Mouse (Mus musculus) liver, embryonic 15.5 days (tissue): Measurements from ENCODE around the gene Nyap1. TPM values are rescaled to one million over a fixed set of nuclear protein-coding genes. Genes with fewer than 3 reads are reported as not detected.

Source experiments
- ATAC-seq: fragments of 200-750 bp; cut with Nextera tagmentation; 2 replicates; pipeline ENCODE4 v1.8.0; 2017; ENCODE audit warnings: moderate number of reproducible peaks, mild to moderate bottlenecking, moderate library complexity; ENCODE audit not compliant: insufficient read depth
- H3K27ac ChIP-seq: fragments of 300-500 bp; sonication (generic); replicated peaks from 2 replicates; pipeline ENCODE4 v1.5.1; 2015; ENCODE audit warnings: mild to moderate bottlenecking, inconsistent platforms
- H3K27me3 ChIP-seq: fragments of 300-500 bp; sonication (generic); 2 replicates; pipeline ENCODE4 v1.6.1; 2015; ENCODE audit warnings: mild to moderate bottlenecking, inconsistent platforms
- H3K36me3 ChIP-seq: fragments of 300-500 bp; sonication (generic); replicated peaks from 2 replicates; pipeline ENCODE4 v1.6.1; 2015; ENCODE audit warnings: moderate library complexity, mild to moderate bottlenecking, inconsistent platforms
- H3K4me1 ChIP-seq: fragments of 300-500 bp; sonication (generic); replicated peaks from 2 replicates; pipeline ENCODE4 v1.6.1; 2015; ENCODE audit warnings: inconsistent platforms
- H3K4me2 ChIP-seq: fragments of 300-500 bp; sonication (generic); 2 replicates; pipeline ENCODE4 v1.6.1; 2015; ENCODE audit warnings: moderate library complexity, mild to moderate bottlenecking, inconsistent platforms
- H3K4me3 ChIP-seq: fragments of 300-500 bp; sonication (generic); replicated peaks from 2 replicates; pipeline ENCODE4 v1.5.1; 2015; ENCODE audit warnings: mild to moderate bottlenecking, inconsistent platforms
- H3K9ac ChIP-seq: fragments of 300-500 bp; sonication (generic); 2 replicates; pipeline ENCODE4 v1.6.1; 2015; ENCODE audit warnings: moderate library complexity, mild to moderate bottlenecking, inconsistent platforms
- H3K9me3 ChIP-seq: fragments of 300-500 bp; sonication (generic); replicated peaks from 2 replicates; pipeline ENCODE4 v1.6.1; 2016; ENCODE audit warnings: inconsistent platforms
- WGBS: fragments of 180-500 bp; shearing (Covaris S2); methylation state at CpG from one replicate; pipeline ENCODE4 v1.1.7; 2015; ENCODE audit warnings: mixed read lengths; ENCODE audit not compliant: insufficient replicate concordance; 5-methylcytosine and 5-hydroxymethylcytosine counted together
- polyA plus RNA-seq: library from polyadenylated mRNA; unstranded; fragments of >200 nt; fragmentation: Nextera tagmentation; extraction: Ambion mirVana; gene quantifications from 2 replicates; pipeline ENCODE4 v1.2.1, GENCODE M21; 2015

Nyap1 gene
- polyA plus RNA-seq, 1 experiment from 2014 or later, result 0.39 TPM

GRCm38 (mm10) chr5:137782776-137783522 lies 41.5 kb upstream of the Nyap1 start:
- peaks cover 51% of the 10 kb centered on the region for H3K36me3 ChIP-seq
- no peaks in the 10 kb centered on the region; the same call in 1 of the 2 replicates for H3K27me3 ChIP-seq
- 78% methylated on average over 13 of the region's 13 CpGs for WGBS
- H3K4me2 ChIP-seq, result peak overlapping the region; percentile 90
- ATAC-seq, result no peak
- H3K9ac ChIP-seq, result peak overlapping the region; percentile 92; the same call in 1 of the 2 replicates
- peaks cover 64% of the 10 kb centered on the region for H3K4me1 ChIP-seq
- no peaks in the 10 kb centered on the region for H3K9me3 ChIP-seq
- H3K27ac ChIP-seq, result peak overlapping the region; percentile 51; the same call in 1 of the 2 replicates
- peak overlapping the region; percentile 80 for H3K4me3 ChIP-seq

- Histone ChIP-seq H3K36me3 (peaks cover 51% of the 10 kb centered on the region), H3K4me3 (no peak overlapping the region), H3K27ac (no peak overlapping the region), H3K4me2 (no peak overlapping the region), H3K27me3 (no peaks in the 10 kb centered on the region), H3K9me3 (no peaks in the 10 kb centered on the region), H3K4me1 (peaks cover 69% of the 10 kb centered on the region), H3K9ac (no peak overlapping the region)
- 89% methylated on average over 7 of the region's 7 CpGs for WGBS
- no peak for ATAC-seq
Observed at GRCm38 (mm10) chr5:137781661-137782060, 40.3 kb upstream of the Nyap1 start.

GRCm38 (mm10) chr5:137779053-137779933 lies 37.9 kb upstream of the Nyap1 start:
- Histone ChIP-seq H3K4me3 (peak overlapping the region; percentile 95), H3K4me1 (peaks cover 68% of the 10 kb centered on the region), H3K27ac (peak overlapping the region; percentile 92), H3K27me3 (no peaks in the 10 kb centered on the region), H3K36me3 (peaks cover 45% of the 10 kb centered on the region), H3K4me2 (peak overlapping the region; percentile 99), H3K9ac (peak overlapping the region; percentile 98), H3K9me3 (no peaks in the 10 kb centered on the region)
- WGBS, result under 1% methylated on average over 83 of the region's 83 CpGs
- peak; percentile 74 for ATAC-seq

- Histone ChIP-seq H3K4me1 (peaks cover 61% of the 10 kb centered on the region), H3K4me2 (peak within 1 kb of the TSS; percentile 99), H3K36me3 (peaks cover 38% of the 10 kb centered on the region), H3K9ac (peak within 1 kb of the TSS; percentile 98), H3K27me3 (no peaks in the 10 kb centered on the region), H3K9me3 (no peaks in the 10 kb centered on the region), H3K27ac (peak within 1 kb of the TSS; percentile 92), H3K4me3 (peak within 1 kb of the TSS; percentile 95)
- under 1% methylated on average over 31 of the region's 31 CpGs for WGBS
- ATAC-seq, result peak; percentile 92
Observed at GRCm38 (mm10) chr5:137778635-137779034, 37.2 kb upstream of the Nyap1 start, which contains the start of gene Ppp1r35. Gene Ppp1r35, plus strand, starts transcription at chr5:137778849.

- no peak for ATAC-seq
- H3K27ac ChIP-seq, result no peak overlapping the region
- H3K4me3 ChIP-seq, result no peak overlapping the region
- WGBS, result 65% methylated on average over 7 of the region's 7 CpGs
- H3K4me2 ChIP-seq, result no peak overlapping the region
- no peaks in the 10 kb centered on the region for H3K9me3 ChIP-seq
- peaks cover 25% of the 10 kb centered on the region for H3K36me3 ChIP-seq
- peaks cover 59% of the 10 kb centered on the region for H3K4me1 ChIP-seq
- H3K27me3 ChIP-seq, result no peaks in the 10 kb centered on the region
- no peak overlapping the region for H3K9ac ChIP-seq
Observed at GRCm38 (mm10) chr5:137777267-137777845, 35.9 kb upstream of the Nyap1 start.

- Histone ChIP-seq H3K27ac (peak overlapping the region; percentile 60), H3K9me3 (no peaks in the 10 kb centered on the region), H3K9ac (no peak overlapping the region), H3K36me3 (peaks cover 16% of the 10 kb centered on the region), H3K27me3 (no peaks in the 10 kb centered on the region), H3K4me2 (peak overlapping the region; percentile 27; the same call in 1 of the 2 replicates), H3K4me3 (no peak overlapping the region), H3K4me1 (peaks cover 57% of the 10 kb centered on the region)
- ATAC-seq, result no peak
- 19% methylated on average over 5 of the region's 5 CpGs for whole genome bisulfite sequencing
Observed at GRCm38 (mm10) chr5:137776408-137776918, 35.1 kb upstream of the Nyap1 start.

- Histone ChIP-seq H3K4me2 (no peak overlapping the region), H3K27ac (peak overlapping the region; percentile 60), H3K4me3 (no peak overlapping the region), H3K9ac (no peak overlapping the region), H3K36me3 (peaks cover 9% of the 10 kb centered on the region), H3K27me3 (no peaks in the 10 kb centered on the region), H3K9me3 (no peaks in the 10 kb centered on the region), H3K4me1 (peaks cover 55% of the 10 kb centered on the region)
- ATAC-seq, result no peak
- 83% methylated on average over 2 of the region's 2 CpGs for WGBS
Observed at GRCm38 (mm10) chr5:137775587-137776290, 34.3 kb upstream of the Nyap1 start.

GRCm38 (mm10) chr5:137772755-137773154 lies 31.3 kb upstream of the Nyap1 start:
- Histone ChIP-seq H3K9me3 (no peaks in the 10 kb centered on the region), H3K36me3 (no peaks in the 10 kb centered on the region), H3K27ac (no peak overlapping the region), H3K9ac (no peak overlapping the region), H3K27me3 (no peaks in the 10 kb centered on the region), H3K4me3 (no peak overlapping the region), H3K4me1 (peaks cover 35% of the 10 kb centered on the region), H3K4me2 (no peak overlapping the region)
- ATAC-seq, result no peak

GRCm38 (mm10) chr5:137770709-137771108 lies 29.3 kb upstream of the Nyap1 start:
- Histone ChIP-seq H3K36me3 (no peaks in the 10 kb centered on the region), H3K9me3 (no peaks in the 10 kb centered on the region), H3K4me1 (peaks cover 15% of the 10 kb centered on the region), H3K27ac (no peak overlapping the region), H3K9ac (no peak overlapping the region), H3K4me3 (no peak overlapping the region), H3K27me3 (no peaks in the 10 kb centered on the region), H3K4me2 (no peak overlapping the region)
- ATAC-seq, result no peak
- WGBS, result 23% methylated on average over 2 of the region's 2 CpGs

- Histone ChIP-seq H3K36me3 (no peaks in the 10 kb centered on the region), H3K4me2 (no peak overlapping the region), H3K27ac (no peak overlapping the region), H3K9me3 (no peaks in the 10 kb centered on the region), H3K9ac (no peak overlapping the region), H3K4me3 (no peak overlapping the region), H3K4me1 (peaks cover 12% of the 10 kb centered on the region), H3K27me3 (no peaks in the 10 kb centered on the region)
- WGBS, result 44% methylated on average over 1 of the region's 1 CpGs
- no peak for ATAC-seq
Observed at GRCm38 (mm10) chr5:137768475-137768874, 27.1 kb upstream of the Nyap1 start.
